In the genomic region with DNA sequence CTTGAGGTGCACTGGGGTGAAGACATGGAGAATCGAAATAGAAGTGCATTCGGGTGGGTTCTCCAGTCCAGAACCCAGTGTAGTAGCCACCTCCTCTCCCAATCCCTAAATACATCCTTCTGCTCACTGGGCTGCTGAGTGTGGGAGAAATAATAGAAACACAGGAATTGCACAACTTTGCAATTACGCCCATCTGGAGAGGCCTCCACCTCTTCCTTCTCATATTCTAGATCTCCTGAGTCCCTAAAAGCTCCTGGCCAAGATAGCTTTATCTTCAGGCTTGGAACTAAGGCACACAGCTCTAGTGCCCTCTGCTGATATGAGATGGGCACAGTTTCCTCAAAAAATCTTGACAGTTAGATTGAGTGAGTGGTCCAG, we compare ENCODE assay signal across 8 mouse cellular contexts. TPM values are rescaled to one million over a fixed set of nuclear protein-coding genes. Genes with fewer than 3 reads are reported as not detected.
DNase-seq lines count a peak whose midpoint lies in the region; ATAC-seq and TF ChIP-seq lines count a peak whose summit lies in the region.

No protein-coding gene starts in this region.

- H3K9ac ChIP-seq in embryonic facial prominence, embryonic 11.5 days (replicated peaks; ENCODE audit: low read length), result no peak overlapping the region
- peak overlapping the region; percentile 32; the same call in 1 of the 2 replicates for H3K9ac ChIP-seq in hindbrain, embryonic 11.5 days (ENCODE audit: low read depth, low read length)
- no peak overlapping the region for H3K9ac ChIP-seq in lung, embryonic 16.5 days (ENCODE audit: low read length)

- H3K4me2 ChIP-seq in embryonic facial prominence, embryonic 11.5 days (ENCODE audit: low read depth, low read length), result no peak overlapping the region; the same call in 1 of the 2 replicates
- no peak overlapping the region; the same call in 1 of the 2 replicates for H3K4me2 ChIP-seq in hindbrain, embryonic 11.5 days (replicated peaks; ENCODE audit: low read depth, low read length)
- H3K4me2 ChIP-seq in lung, embryonic 16.5 days (ENCODE audit: low read depth, low read length), result peak overlapping the region; percentile 93

- no peaks in the 10 kb centered on the region for H3K27me3 ChIP-seq in embryonic facial prominence, embryonic 11.5 days (ENCODE audit: control insufficient read depth, insufficient read depth, low read length)
- no peaks in the 10 kb centered on the region for H3K27me3 ChIP-seq in hindbrain, embryonic 11.5 days (ENCODE audit: control insufficient read depth, insufficient read depth, low read length)
- no peaks in the 10 kb centered on the region for H3K27me3 ChIP-seq in lung, embryonic 16.5 days (ENCODE audit: control insufficient read depth, insufficient read depth, low read depth, low read length)

- 57% methylated on average over 3 of the region's 3 CpGs for WGBS in embryonic facial prominence, embryonic 11.5 days
- whole genome bisulfite sequencing in hindbrain, embryonic 11.5 days, result 48% methylated on average over 3 of the region's 3 CpGs
- 33% methylated on average over 3 of the region's 3 CpGs for WGBS in lung, embryonic 16.5 days

- H3K4me1 ChIP-seq in embryonic facial prominence, embryonic 11.5 days (ENCODE audit: control insufficient read depth, insufficient read depth, low read length), result peaks cover 6% of the 10 kb centered on the region
- H3K4me1 ChIP-seq in hindbrain, embryonic 11.5 days (replicated peaks; ENCODE audit: control insufficient read depth, insufficient read depth, low read length), result peaks cover 5% of the 10 kb centered on the region
- peaks cover 25% of the 10 kb centered on the region for H3K4me1 ChIP-seq in lung, embryonic 16.5 days (replicated peaks; ENCODE audit: control insufficient read depth, insufficient read depth, low read length)

- no peaks in the 10 kb centered on the region for H3K9me3 ChIP-seq in embryonic facial prominence, embryonic 11.5 days (replicated peaks; ENCODE audit: control insufficient read depth, low read length)
- no peaks in the 10 kb centered on the region for H3K9me3 ChIP-seq in hindbrain, embryonic 11.5 days (ENCODE audit: control insufficient read depth, low read length)
- H3K9me3 ChIP-seq in lung, embryonic 16.5 days (ENCODE audit: control insufficient read depth, low read length), result no peaks in the 10 kb centered on the region

- H3K36me3 ChIP-seq in embryonic facial prominence, embryonic 11.5 days (replicated peaks; ENCODE audit: control insufficient read depth, insufficient read depth, low read depth, low read length), result no peaks in the 10 kb centered on the region
- H3K36me3 ChIP-seq in hindbrain, embryonic 11.5 days (ENCODE audit: control insufficient read depth, insufficient read depth, low read length), result no peaks in the 10 kb centered on the region
- H3K36me3 ChIP-seq in lung, embryonic 16.5 days (ENCODE audit: control insufficient read depth, insufficient read depth, low read length), result no peaks in the 10 kb centered on the region

- peak; percentile 88 for TF ChIP-seq CTCF in layer of hippocampus, adult 2 months (conservative IDR thresholded peaks at IDR 0.05)

- no peak for ATAC-seq in embryonic facial prominence, embryonic 11.5 days (replicated peaks; ENCODE audit: insufficient number of reproducible peaks, low FRiP score, low TSS enrichment, low read depth)
- no peak for ATAC-seq in hindbrain, embryonic 11.5 days (ENCODE audit: low FRiP score)
- ATAC-seq in lung, embryonic 16.5 days (ENCODE audit: low read depth), result peak; percentile 8

- H3K27ac ChIP-seq in layer of hippocampus, adult 2 months, result no peak overlapping the region; the same call in 1 of the 2 replicates
- H3K27ac ChIP-seq in embryonic facial prominence, embryonic 11.5 days (replicated peaks; ENCODE audit: low read depth, low read length), result no peak overlapping the region
- no peak overlapping the region for H3K27ac ChIP-seq in hindbrain, embryonic 11.5 days (ENCODE audit: low read depth, low read length)
- peak overlapping the region; percentile 91 for H3K27ac ChIP-seq in lung, embryonic 16.5 days (ENCODE audit: low read length)

- no peak overlapping the region for H3K4me3 ChIP-seq in layer of hippocampus, adult 2 months
- no peak overlapping the region for H3K4me3 ChIP-seq in embryonic facial prominence, embryonic 11.5 days (ENCODE audit: low read depth, low read length)
- no peak overlapping the region for H3K4me3 ChIP-seq in hindbrain, embryonic 11.5 days (ENCODE audit: low read depth, low read length)
- peak overlapping the region; percentile 71; the same call in 1 of the 2 replicates for H3K4me3 ChIP-seq in lung, embryonic 16.5 days (ENCODE audit: low read length)

- peak in 1 of 2 experiments; percentile 39 for DNase-seq in layer of hippocampus, adult 2 months (ENCODE audit: low spot score in 2 of 2)
- no peak for DNase-seq in layer of hippocampus, adult 8-10 months (ENCODE audit: low spot score in 2 of 2)
- peak; percentile 73 for DNase-seq in embryonic facial prominence, embryonic 11.5 days (ENCODE audit: low spot score)
- peak; percentile 54 for DNase-seq in hindbrain, embryonic 11.5 days (ENCODE audit: low spot score)
- DNase-seq in spleen, postnatal 4 days (ENCODE audit: low spot score in 2 of 2), result no peak
- no peak for DNase-seq in left cerebral cortex, adult 9 months (ENCODE audit: low spot score in 2 of 2)
- DNase-seq in gastrocnemius, postnatal 25 days, result no peak

RNA-seq across cellular contexts. Expression of gene Kirrel, which starts 0.9 kb away (rescaled TPM):
- 1 to 10 TPM; 3.0 to 3.4 TPM for total RNA-seq in layer of hippocampus, adult 2 months (2021)
- 1 to 10 TPM; 3.2 to 3.9 (median 3.5) TPM for total RNA-seq in layer of hippocampus, adult 8-10 months (2022)
- polyA plus RNA-seq in embryonic facial prominence, embryonic 11.5 days (2014; fragmentation: Nextera tagmentation; extraction: Ambion mirVana), result 12.0 and 13.4 TPM in 2 replicates
- polyA plus RNA-seq in hindbrain, embryonic 11.5 days (2014; fragmentation: Nextera tagmentation; extraction: Ambion mirVana), result 7.3 and 11.5 TPM in 2 replicates
- 13.2 and 14.2 TPM in 2 replicates for polyA plus RNA-seq in lung, embryonic 16.5 days (2015; fragmentation: Nextera tagmentation; extraction: Ambion mirVana)
- 1 to 10 TPM; 5.8 to 6.0 TPM for total RNA-seq in gastrocnemius, postnatal 25 days (2021)

Comparison
In these comparisons a context has a peak if more than half of its experiments do, and no peak if none do; other contexts are left out.
1. DNase-seq: peak in embryonic facial prominence, embryonic 11.5 days (single experiment) and hindbrain, embryonic 11.5 days (single experiment); none in layer of hippocampus, adult 8-10 months (0 of 2), spleen, postnatal 4 days (0 of 2), left cerebral cortex, adult 9 months (0 of 2) and gastrocnemius, postnatal 25 days (single experiment).